Mouse (Mus musculus) liver, embryonic 16.5 days (tissue): ENCODE results near the gene Tldc2. TPM values are rescaled to one million over a fixed set of nuclear protein-coding genes. Genes with fewer than 3 reads are reported as not detected.

ENCODE experiments used
- ATAC-seq: fragments of 200-750 bp; cut with Nextera tagmentation; 2 replicates; pipeline ENCODE4 v1.8.0; 2017; ENCODE audit warnings: low read depth, mild to moderate bottlenecking, moderate number of reproducible peaks, moderate library complexity
- H3K27ac ChIP-seq: fragments of 300-500 bp; sonication (generic); 2 replicates; pipeline ENCODE4 v1.5.1; 2014; ENCODE audit warnings: mild to moderate bottlenecking, low read length
- H3K27me3 ChIP-seq: fragments of 300-500 bp; sonication (generic); 2 replicates; pipeline ENCODE4 v1.6.1; 2014; ENCODE audit warnings: low read depth, low read length, mixed read lengths; ENCODE audit not compliant: control insufficient read depth, insufficient read depth
- H3K36me3 ChIP-seq: fragments of 300-500 bp; sonication (generic); 2 replicates; pipeline ENCODE4 v1.6.1; 2014; ENCODE audit warnings: mild to moderate bottlenecking; ENCODE audit not compliant: control insufficient read depth, insufficient read depth
- H3K4me1 ChIP-seq: fragments of 300-500 bp; sonication (generic); 2 replicates; pipeline ENCODE4 v1.6.1; 2014; ENCODE audit warnings: low read depth, low read length, mixed read lengths; ENCODE audit not compliant: control insufficient read depth
- H3K4me2 ChIP-seq: fragments of 300-500 bp; sonication (generic); 2 replicates; pipeline ENCODE4 v1.6.1; 2014; ENCODE audit warnings: low read depth, low read length, mixed read lengths
- H3K4me3 ChIP-seq: fragments of 300-500 bp; sonication (generic); 2 replicates; pipeline ENCODE4 v1.5.1; 2014; ENCODE audit warnings: low read depth, mild to moderate bottlenecking, low read length
- H3K9ac ChIP-seq: fragments of 300-500 bp; sonication (generic); 2 replicates; pipeline ENCODE4 v1.6.1; 2014; ENCODE audit warnings: low read depth, low read length
- H3K9me3 ChIP-seq: fragments of 300-500 bp; sonication (generic); replicated peaks from 2 replicates; pipeline ENCODE4 v1.6.1; 2016; ENCODE audit warnings: low read length; ENCODE audit not compliant: control insufficient read depth
- WGBS: fragments of 180-500 bp; shearing (Covaris S2); extraction: QIAGEN DNeasy Blood & Tissue Kit; methylation state at CpG from one replicate; pipeline ENCODE4 v1.1.7; 2014; ENCODE audit not compliant: insufficient replicate concordance; 5-methylcytosine and 5-hydroxymethylcytosine counted together
- polyA plus RNA-seq: library from polyadenylated mRNA; unstranded; fragments of >200 nt; fragmentation: Nextera tagmentation; extraction: Ambion mirVana; gene quantifications from 2 replicates; pipeline ENCODE4 v1.2.1, GENCODE M21; 2015

The Tldc2 gene
- polyA plus RNA-seq, 1 experiment from 2014 or later = not detected

DNA sequence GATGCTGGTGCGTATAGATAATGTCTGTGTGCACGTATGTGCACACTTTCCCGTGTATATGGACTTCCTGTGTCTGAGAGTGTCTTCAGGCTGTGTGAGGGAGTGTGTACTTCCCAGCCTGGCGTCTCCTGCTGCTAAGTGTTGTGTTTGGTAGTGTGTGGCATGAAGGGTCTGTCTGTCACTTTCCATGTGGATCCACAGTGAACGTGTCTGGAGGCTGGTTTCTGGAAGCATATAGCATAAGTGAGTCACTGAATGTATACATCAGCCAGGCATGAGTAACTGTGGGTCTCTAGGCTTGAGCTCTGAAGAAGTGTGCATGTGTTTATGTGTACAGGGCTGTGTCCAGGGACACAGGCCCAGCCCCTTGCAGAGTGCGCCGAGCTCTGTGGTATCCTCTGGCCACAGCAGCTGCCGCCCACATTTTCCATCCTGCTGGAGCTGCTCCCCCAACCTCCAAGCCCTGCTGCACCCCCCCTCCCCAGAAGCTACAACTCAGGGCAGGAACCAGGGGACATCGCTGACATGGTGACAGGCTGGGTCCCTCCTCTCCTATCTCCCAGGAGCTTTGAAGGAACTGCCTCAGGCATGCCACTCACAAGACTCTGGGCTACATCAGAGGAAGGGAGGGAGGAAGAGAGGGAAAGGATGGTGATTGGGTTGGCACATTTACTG lies 13.3 kb upstream of the Tldc2 start:
- H3K9me3 ChIP-seq = no peaks in the 10 kb centered on the region
- H3K27ac ChIP-seq = no peak overlapping the region
- peaks cover 21% of the 10 kb centered on the region for H3K27me3 ChIP-seq
- ATAC-seq = no peak
- H3K4me3 ChIP-seq = no peak overlapping the region
- no peaks in the 10 kb centered on the region for H3K36me3 ChIP-seq
- H3K4me2 ChIP-seq = no peak overlapping the region
- H3K9ac ChIP-seq = no peak overlapping the region
- 58% methylated on average over 9 of the region's 9 CpGs for WGBS
- H3K4me1 ChIP-seq = peaks cover 22% of the 10 kb centered on the region

DNA sequence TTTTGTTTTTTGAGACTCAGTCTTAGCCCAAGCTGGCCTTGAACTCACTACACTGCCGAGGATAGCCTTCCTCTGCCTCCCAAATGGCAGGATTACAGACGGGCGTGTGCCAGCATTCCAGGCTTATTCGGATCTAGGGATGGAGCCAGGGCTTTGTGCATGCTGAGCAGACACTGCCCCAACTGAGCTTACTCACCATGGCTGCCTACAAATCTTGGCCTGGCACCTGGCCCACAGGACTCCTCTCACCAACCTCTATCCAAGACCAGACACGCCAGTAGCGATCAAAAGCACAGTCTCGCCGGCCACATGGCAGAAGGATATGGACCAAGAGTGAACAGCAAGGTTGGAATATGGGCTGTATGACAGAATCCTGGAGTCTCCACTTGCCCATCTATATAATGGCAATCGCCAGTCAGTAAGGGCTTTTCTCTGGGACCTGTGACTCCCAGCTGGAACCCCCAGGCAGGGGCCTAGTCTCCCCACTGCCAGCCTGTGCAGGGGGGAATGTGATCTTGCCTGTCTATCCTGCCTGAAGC lies 12.6 kb upstream of the Tldc2 start:
- H3K4me3 ChIP-seq = no peak overlapping the region
- H3K36me3 ChIP-seq = no peaks in the 10 kb centered on the region
- ATAC-seq = no peak
- H3K4me2 ChIP-seq = no peak overlapping the region
- WGBS = 68% methylated on average over 9 of the region's 9 CpGs
- no peaks in the 10 kb centered on the region for H3K9me3 ChIP-seq
- peaks cover 28% of the 10 kb centered on the region for H3K27me3 ChIP-seq
- peaks cover 22% of the 10 kb centered on the region for H3K4me1 ChIP-seq
- no peak overlapping the region for H3K9ac ChIP-seq
- H3K27ac ChIP-seq = no peak overlapping the region

GRCm38 (mm10) chr2:157074772-157075171 lies 12.1 kb upstream of the Tldc2 start:
- H3K4me1 ChIP-seq = peaks cover 20% of the 10 kb centered on the region
- H3K36me3 ChIP-seq = no peaks in the 10 kb centered on the region
- no peak for ATAC-seq
- H3K27me3 ChIP-seq = peaks cover 33% of the 10 kb centered on the region
- H3K4me3 ChIP-seq = no peak overlapping the region
- H3K4me2 ChIP-seq = no peak overlapping the region
- WGBS = 64% methylated on average over 5 of the region's 5 CpGs
- H3K27ac ChIP-seq = no peak overlapping the region
- H3K9me3 ChIP-seq = no peaks in the 10 kb centered on the region
- H3K9ac ChIP-seq = no peak overlapping the region

GRCm38 (mm10) chr2:157075226-157075625 lies 11.6 kb upstream of the Tldc2 start:
- 76% methylated on average over 3 of the region's 3 CpGs for WGBS
- Histone ChIP-seq H3K27ac (no peak overlapping the region), H3K9ac (no peak overlapping the region)

DNA sequence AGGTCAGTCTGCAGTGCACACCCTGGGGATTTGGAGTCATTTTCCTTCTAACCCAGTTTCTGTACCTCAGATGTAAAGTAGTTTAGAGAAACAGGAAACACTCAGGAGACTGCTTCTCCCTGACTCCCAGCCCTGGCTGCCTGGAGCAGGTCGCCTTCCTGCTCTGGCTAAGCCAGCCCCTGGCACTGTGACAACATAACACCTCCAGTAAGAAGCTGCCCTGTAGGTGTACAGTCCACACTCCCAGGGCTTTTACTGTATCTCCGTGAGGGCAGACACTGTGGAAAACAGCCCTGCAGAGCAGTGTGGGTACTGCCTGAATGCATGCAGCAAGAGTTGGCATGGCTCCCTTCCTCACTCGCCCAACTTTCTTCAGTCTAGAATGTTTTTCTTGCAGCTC lies 11.2 kb upstream of the Tldc2 start:
- WGBS = 39% methylated on average over 3 of the region's 3 CpGs
- H3K4me1 ChIP-seq = peaks cover 20% of the 10 kb centered on the region
- H3K4me3 ChIP-seq = no peak overlapping the region
- H3K9me3 ChIP-seq = no peaks in the 10 kb centered on the region
- no peak for ATAC-seq
- peaks cover 43% of the 10 kb centered on the region for H3K27me3 ChIP-seq
- no peak overlapping the region for H3K4me2 ChIP-seq
- H3K9ac ChIP-seq = no peak overlapping the region
- H3K36me3 ChIP-seq = no peaks in the 10 kb centered on the region
- H3K27ac ChIP-seq = no peak overlapping the region

More at GRCm38 (mm10) chr2:157075226-157075625, 11.6 kb upstream of the Tldc2 start:
- Histone ChIP-seq H3K4me3 (no peak overlapping the region), H3K4me2 (no peak overlapping the region), H3K9me3 (no peaks in the 10 kb centered on the region), H3K36me3 (no peaks in the 10 kb centered on the region), H3K4me1 (peaks cover 20% of the 10 kb centered on the region), H3K27me3 (peaks cover 38% of the 10 kb centered on the region)
- no peak for ATAC-seq

- Histone ChIP-seq H3K9ac (no peak overlapping the region), H3K4me3 (no peak overlapping the region), H3K4me1 (peaks cover 13% of the 10 kb centered on the region), H3K27me3 (peaks cover 51% of the 10 kb centered on the region), H3K4me2 (no peak overlapping the region), H3K27ac (no peak overlapping the region), H3K9me3 (no peaks in the 10 kb centered on the region), H3K36me3 (no peaks in the 10 kb centered on the region)
- no peak for ATAC-seq
- 58% methylated on average over 7 of the region's 7 CpGs for WGBS
These were observed 10.3 kb upstream of the Tldc2 start for GRCm38 (mm10) chr2:157076585-157076984.

DNA sequence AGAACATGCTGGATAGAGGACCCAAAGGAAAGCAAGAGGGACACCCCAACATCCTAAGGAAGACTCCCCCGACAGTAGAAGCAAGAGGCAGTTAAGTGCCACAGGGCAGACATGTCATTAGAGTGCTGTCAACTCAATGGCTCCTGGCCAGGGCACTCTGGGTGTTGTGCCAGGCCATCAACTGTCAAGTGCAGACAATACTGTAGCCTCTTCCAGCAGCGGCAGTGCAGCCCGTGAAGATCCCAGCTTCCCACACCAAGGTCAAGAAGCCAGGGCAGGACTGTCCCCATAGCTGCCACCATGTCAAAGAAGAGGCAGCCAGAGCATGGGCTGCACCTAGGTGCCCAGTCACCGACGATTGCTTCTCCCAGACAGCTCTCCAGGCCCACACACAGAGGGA lies 9.7 kb upstream of the Tldc2 start:
- no peaks in the 10 kb centered on the region for H3K9me3 ChIP-seq
- H3K4me2 ChIP-seq = peak overlapping the region; percentile 66
- no peak overlapping the region; the same call in 1 of the 2 replicates for H3K9ac ChIP-seq
- peak overlapping the region; percentile 61 for H3K4me3 ChIP-seq
- H3K36me3 ChIP-seq = no peaks in the 10 kb centered on the region
- H3K27me3 ChIP-seq = peaks cover 53% of the 10 kb centered on the region
- H3K4me1 ChIP-seq = peaks cover 7% of the 10 kb centered on the region
- no peak overlapping the region for H3K27ac ChIP-seq
- no peak for ATAC-seq
- WGBS = 40% methylated on average over 5 of the region's 5 CpGs

GRCm38 (mm10) chr2:157077641-157078058 lies 9.2 kb upstream of the Tldc2 start:
- Histone ChIP-seq H3K4me3 (peak overlapping the region; percentile 61), H3K27ac (no peak overlapping the region; the same call in 1 of the 2 replicates), H3K9ac (peak overlapping the region; percentile 52), H3K27me3 (peaks cover 58% of the 10 kb centered on the region), H3K4me1 (peaks cover 6% of the 10 kb centered on the region), H3K9me3 (no peaks in the 10 kb centered on the region), H3K4me2 (peak overlapping the region; percentile 66), H3K36me3 (no peaks in the 10 kb centered on the region)
- peak; percentile 42 for ATAC-seq
- WGBS = 11% methylated on average over 15 of the region's 15 CpGs

DNA sequence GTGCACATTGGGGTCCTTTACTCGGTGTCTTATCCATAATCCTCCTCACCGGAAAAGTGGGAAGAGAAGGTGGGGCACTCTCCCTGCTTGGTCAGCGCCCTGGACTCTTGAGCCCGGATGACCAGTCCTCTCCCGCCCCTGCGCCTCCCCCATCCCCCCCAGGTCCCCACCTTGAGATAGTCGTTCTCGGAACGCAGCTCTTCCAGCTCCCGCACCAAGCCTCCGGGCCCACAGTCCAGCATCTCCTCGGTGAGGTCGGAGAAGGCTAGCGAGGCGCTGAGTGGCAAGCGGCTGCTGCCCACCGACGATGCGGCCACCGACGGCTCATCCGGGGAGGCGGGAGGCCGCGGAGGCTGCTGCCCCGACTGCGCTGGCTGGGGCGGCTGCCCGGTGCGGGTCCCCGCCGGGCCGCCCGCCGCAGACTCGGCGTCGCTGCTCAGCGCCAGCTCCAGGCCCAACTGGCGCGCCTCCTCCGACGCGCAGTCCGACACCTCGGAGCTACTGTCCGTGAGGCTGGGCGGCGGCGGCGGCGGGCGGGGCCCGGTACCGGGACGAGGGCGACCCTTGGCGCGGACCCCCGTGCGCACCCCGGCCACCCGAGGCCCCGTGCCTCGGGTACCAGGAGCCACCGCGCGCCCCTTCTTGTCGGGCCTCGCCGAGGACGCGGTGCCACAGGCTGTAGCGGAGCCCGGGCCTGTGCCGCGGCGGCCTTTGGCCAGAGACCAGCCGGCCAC lies 8.6 kb upstream of the Tldc2 start:
- no peak for ATAC-seq
- H3K27ac ChIP-seq = no peak overlapping the region; the same call in none of the 2 replicates
- WGBS = 1% methylated on average over 56 of the region's 79 CpGs
- peak overlapping the region; percentile 61 for H3K4me3 ChIP-seq
- H3K9me3 ChIP-seq = no peaks in the 10 kb centered on the region
- H3K9ac ChIP-seq = peak overlapping the region; percentile 52
- H3K27me3 ChIP-seq = peaks cover 58% of the 10 kb centered on the region
- H3K36me3 ChIP-seq = no peaks in the 10 kb centered on the region
- peak overlapping the region; percentile 66 for H3K4me2 ChIP-seq
- H3K4me1 ChIP-seq = peaks cover 6% of the 10 kb centered on the region
